Mouse (Mus musculus): ENCODE measurements around the gene Vmn1r233. TPM values are rescaled to one million over a fixed set of nuclear protein-coding genes. Genes with fewer than 3 reads are reported as not detected.

Vmn1r233 gene
- polyA plus RNA-seq, 1 experiment from 2014 or later = not detected

GRCm38 (mm10) chr17:20944226-20944625, 52.0 kb downstream of the Vmn1r233 start:
- Histone ChIP-seq H3K9me3 (no peaks in the 10 kb centered on the region), H3K4me3 (replicated peaks) (peak overlapping the region; percentile 79), H3K4me2 (replicated peaks) (peak overlapping the region; percentile 63), H3K4me1 (replicated peaks) (peaks cover 34% of the 10 kb centered on the region), H3K27me3 (no peaks in the 10 kb centered on the region), H3K27ac (peak overlapping the region; percentile 87), H3K9ac (replicated peaks) (peak overlapping the region; percentile 68), H3K36me3 (no peaks in the 10 kb centered on the region)
- no peak for ATAC-seq
- 51% methylated on average over 3 of the region's 3 CpGs for WGBS

Other genes starting within 250 kb of the Vmn1r233 start
- not detected in 2 replicates for gene Vmn1r228, start 210.3 kb downstream of the Vmn1r233 start, polyA plus RNA-seq (2015; fragmentation: Nextera tagmentation; extraction: Ambion mirVana)
- gene Vmn1r229, start 184.9 kb downstream of the Vmn1r233 start, polyA plus RNA-seq (2015; fragmentation: Nextera tagmentation; extraction: Ambion mirVana) = 0.03 TPM in 1 of 2 replicates, not detected in the other
- gene Vmn1r230, start 156.0 kb downstream of the Vmn1r233 start, polyA plus RNA-seq (2015; fragmentation: Nextera tagmentation; extraction: Ambion mirVana) = not detected in 2 replicates
- not detected in 2 replicates for gene Vmn1r231, start 91.4 kb downstream of the Vmn1r233 start, polyA plus RNA-seq (2015; fragmentation: Nextera tagmentation; extraction: Ambion mirVana)
- not detected in 2 replicates for gene Vmn1r232, start 76.8 kb downstream of the Vmn1r233 start, polyA plus RNA-seq (2015; fragmentation: Nextera tagmentation; extraction: Ambion mirVana)
- gene Ppp2r1a, start 51.2 kb downstream of the Vmn1r233 start, polyA plus RNA-seq (2015; fragmentation: Nextera tagmentation; extraction: Ambion mirVana) = 636 and 655 TPM in 2 replicates
- 19.4 and 21.2 TPM in 2 replicates for gene Zfp160, start 12.4 kb upstream of the Vmn1r233 start, polyA plus RNA-seq (2015; fragmentation: Nextera tagmentation; extraction: Ambion mirVana)
- not detected in 2 replicates for gene Vmn1r234, start 229.6 kb upstream of the Vmn1r233 start, polyA plus RNA-seq (2015; fragmentation: Nextera tagmentation; extraction: Ambion mirVana)